Mouse (Mus musculus) CH12.LX (cell line): Measurements from ENCODE around the gene Grin2a.

Source experiments
- CTCF ChIP-seq, 2 experiments: IDR thresholded peaks in 1 of 2; conservative IDR thresholded peaks in 1 of 2; 2 replicates each; pipeline ENCODE4 v1.5.1; 2011 to 2012; ENCODE audit warnings: low read depth in 2 of 2, low read length in 2 of 2, improper control_type of control experiment in 1 of 2, inconsistent platforms in 1 of 2, mild to moderate bottlenecking in 1 of 2, moderate library complexity in 1 of 2
- E2F4 ChIP-seq: IDR thresholded peaks from 2 replicates; pipeline ENCODE4 v1.6.1; 2011; ENCODE audit warnings: low read depth, low read length, improper control_type of control experiment; ENCODE audit not compliant: insufficient replicate concordance
- MAFK ChIP-seq: IDR thresholded peaks from 2 replicates; pipeline ENCODE4 v1.6.1; 2011; ENCODE audit warnings: low read length, improper control_type of control experiment; ENCODE audit not compliant: insufficient replicate concordance
- SIN3A ChIP-seq: IDR thresholded peaks from 2 replicates; pipeline ENCODE4 v1.6.1; 2012; ENCODE audit warnings: low read length, improper control_type of control experiment, inconsistent platforms
- TCF12 ChIP-seq: IDR thresholded peaks from 2 replicates; pipeline ENCODE4 v1.6.1; 2014; ENCODE audit warnings: low read depth, mild to moderate bottlenecking, inconsistent platforms, low read length, improper control_type of control experiment
- UBTF ChIP-seq: IDR thresholded peaks from 2 replicates; pipeline ENCODE4 v1.6.1; 2012; ENCODE audit warnings: low read depth, mild to moderate bottlenecking, inconsistent platforms, low read length, improper control_type of control experiment, moderate library complexity
- USF1 ChIP-seq: IDR thresholded peaks from 2 replicates; pipeline ENCODE4 v1.6.1; 2014; ENCODE audit warnings: low read depth, mild to moderate bottlenecking, inconsistent platforms, low read length, improper control_type of control experiment

DNA sequence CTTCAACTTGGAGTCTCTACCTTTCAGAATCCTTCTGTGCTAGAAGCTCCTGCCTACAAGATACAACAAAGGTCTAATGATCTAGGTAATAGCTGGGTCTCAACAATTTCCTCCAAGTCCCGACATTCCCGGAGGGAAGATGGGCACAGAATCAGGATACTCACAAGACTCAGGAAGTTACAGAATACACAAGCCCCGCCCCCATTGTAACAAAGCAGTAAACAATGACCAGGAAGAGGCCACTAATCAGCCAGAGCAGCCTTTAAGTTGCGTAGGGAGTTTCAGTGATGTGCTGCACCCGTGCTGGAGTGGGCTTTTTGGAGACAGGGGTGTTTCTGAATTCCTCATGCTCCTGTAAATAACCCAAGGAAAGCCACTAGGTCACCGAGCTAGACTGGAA, 31.4 kb upstream of the Grin2a start:
- TF ChIP-seq MAFK (no peak), CTCF (conservative IDR thresholded peaks at IDR 0.05 in 1 of 2, IDR thresholded peaks at IDR 0.05 in 1 of 2; ENCODE audit: low read depth in 2 of 2, low read length in 2 of 2) (no peak), SIN3A (no peak), UBTF (no peak), USF1 (no peak), E2F4 (no peak), TCF12 (no peak)
